Mouse (Mus musculus): ENCODE data around the gene Chd3. TPM values are rescaled to one million over a fixed set of nuclear protein-coding genes. Genes with fewer than 3 reads are reported as not detected.
A peak's percentile ranks its signal among the peaks of the same experiment; 100 is the strongest.

The Chd3 gene
- total RNA-seq, 2 experiments from 2014 or later, result 39.0 to 59.5 TPM

- DNase-seq, result peak; percentile 68
Measured at GRCm38 (mm10) chr11:69389531-69390399, 20.6 kb upstream of the Chd3 start.

GRCm38 (mm10) chr11:69388680-69389079 lies 19.5 kb upstream of the Chd3 start:
- no peak for DNase-seq

GRCm38 (mm10) chr11:69386758-69387157 lies 17.6 kb upstream of the Chd3 start:
- no peak for DNase-seq

GRCm38 (mm10) chr11:69384979-69385378 lies 15.8 kb upstream of the Chd3 start:
- DNase-seq, result no peak

- DNase-seq, result no peak
Measured at GRCm38 (mm10) chr11:69382478-69383105, 13.4 kb upstream of the Chd3 start.

GRCm38 (mm10) chr11:69381356-69381755 lies 12.2 kb upstream of the Chd3 start:
- no peak for DNase-seq

GRCm38 (mm10) chr11:69379600-69379999 lies 10.4 kb upstream of the Chd3 start:
- no peak for DNase-seq

- no peak for DNase-seq
Measured at GRCm38 (mm10) chr11:69377766-69378165, 8.6 kb upstream of the Chd3 start.

GRCm38 (mm10) chr11:69375646-69376045 lies 6.4 kb upstream of the Chd3 start:
- DNase-seq, result no peak

GRCm38 (mm10) chr11:69373223-69373965 lies 4.2 kb upstream of the Chd3 start:
- DNase-seq, result no peak

GRCm38 (mm10) chr11:69372780-69373170 lies 3.6 kb upstream of the Chd3 start:
- DNase-seq, result no peak

- DNase-seq, result no peak
Measured at GRCm38 (mm10) chr11:69372056-69372779, 3.0 kb upstream of the Chd3 start.

GRCm38 (mm10) chr11:69371601-69372000 lies 2.4 kb upstream of the Chd3 start:
- DNase-seq, result no peak

- DNase-seq, result no peak
Measured at GRCm38 (mm10) chr11:69370817-69371215, 1.6 kb upstream of the Chd3 start.

- no peak for DNase-seq
Measured at GRCm38 (mm10) chr11:69369990-69370816, 997 bp upstream of the Chd3 start.

GRCm38 (mm10) chr11:69368356-69369214 lies 621 bp downstream of the Chd3 start:
- peak; percentile 46 for DNase-seq

GRCm38 (mm10) chr11:69367616-69368355 lies 1.4 kb downstream of the Chd3 start:
- no peak for DNase-seq

GRCm38 (mm10) chr11:69366855-69367615 lies 2.2 kb downstream of the Chd3 start:
- no peak for DNase-seq

Data from gastrocnemius, postnatal 10 days (tissue).